Mouse (Mus musculus): Measurements from ENCODE around the gene Vmn1r33. TPM values are rescaled to one million over a fixed set of nuclear protein-coding genes. Genes with fewer than 3 reads are reported as not detected.
"Not testable (repeated sequence)": the region's sequence is repeated elsewhere in the genome, so short reads cannot be mapped to it uniquely, and the experiment has no call there.

Gene Vmn1r33
- total RNA-seq (2012; rRNA removed) (not detected in 2 replicates), total RNA-seq (2014; rRNA removed) (not detected in 2 replicates), polyA plus RNA-seq (2012; ENCODE audit: insufficient read length, low read depth) (not detected in 2 replicates)

DNA sequence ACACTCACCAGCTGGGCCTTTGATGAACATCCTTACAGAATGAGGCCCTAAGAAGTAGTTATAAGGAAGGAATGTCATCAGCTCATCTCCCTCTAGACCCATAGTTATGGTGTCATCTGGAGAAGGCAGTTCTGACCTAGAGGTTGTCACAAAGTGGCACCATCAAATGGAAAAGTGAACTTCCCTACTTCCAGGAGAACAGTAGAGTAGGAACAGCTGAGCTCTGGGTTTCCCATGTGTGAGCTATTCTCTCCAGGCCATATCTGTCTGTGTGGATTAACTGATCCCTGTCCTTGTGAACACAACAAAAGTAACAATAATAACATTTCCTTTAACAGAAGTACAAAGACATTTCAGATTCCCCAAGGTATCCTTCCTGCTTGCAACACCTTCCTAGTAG lies at the start of gene Vmn1r33:
Vmn1r33 (minus strand) TSS at position 101 of the 400 bp plus-strand sequence.
- H3K4me1 ChIP-seq (ENCODE audit: control insufficient read depth in 1 of 2, insufficient read depth in 2 of 2); H3K36me3 ChIP-seq (replicated peaks in 1 of 2; ENCODE audit: control insufficient read depth in 1 of 2, insufficient read depth in 1 of 2, low read length in 1 of 2); H3K9ac ChIP-seq (ENCODE audit: insufficient read depth, low read depth); H3K79me2 ChIP-seq (replicated peaks; ENCODE audit: control insufficient read depth, extremely low read depth, insufficient read depth, poor library complexity, severe bottlenecking); DNase-seq (ENCODE audit: extremely low read depth); H3K27ac ChIP-seq (ENCODE audit: insufficient read depth, low read depth); dilution Hi-C loops (cut with MboI; ENCODE audit: extremely low pct_ligation_motif_present, extremely low pct_unique_long_range_greater_than_20kb, low sequenced_read_pairs); H3K27me3 ChIP-seq (replicated peaks); in situ Hi-C loops (cut with MboI; ENCODE audit: low pct_ligation_motif_present, low pct_unique_long_range_greater_than_20kb, low sequenced_read_pairs); H3K4me2 ChIP-seq (ENCODE audit: insufficient read depth, low read depth, poor library complexity, severe bottlenecking); H3K4me3 ChIP-seq (replicated peaks in 1 of 3; ENCODE audit: low read depth in 2 of 3, low read length in 2 of 3, poor library complexity in 1 of 3); H3K9me3 ChIP-seq (replicated peaks; ENCODE audit: low read length): not testable (repeated sequence)

DNA sequence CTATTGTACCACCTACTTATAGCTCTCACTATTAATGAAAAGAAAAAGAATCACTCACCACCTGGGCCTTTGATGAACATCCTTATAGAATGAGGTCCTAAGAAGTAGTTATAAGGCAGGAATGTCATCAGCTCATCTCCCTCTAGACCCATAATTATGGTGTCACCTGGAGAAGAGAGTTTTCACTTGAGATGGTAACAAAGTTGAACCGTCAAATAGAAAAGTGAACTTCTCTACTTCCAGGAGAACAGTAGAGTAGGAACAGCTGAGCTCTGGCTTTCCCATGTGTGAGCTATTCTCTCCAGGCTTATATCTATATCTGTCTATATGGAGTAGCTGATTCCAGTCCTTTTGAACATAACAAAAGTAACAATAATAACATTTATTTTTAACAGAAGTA lies 25.7 kb upstream of the Vmn1r33 start, which contains the start of gene Vmn1r34:
Vmn1r34 (minus strand) TSS at position 101 of the 400 bp plus-strand sequence.
- TF ChIP-seq HCFC1 (IDR thresholded peaks at IDR 0.05; ENCODE audit: low read depth, low read length): no peak
- no peak for TF ChIP-seq MEF2A (IDR thresholded peaks at IDR 0.05; ENCODE audit: borderline replicate concordance, low read depth, low read length)
- TF ChIP-seq MAFK (IDR thresholded peaks at IDR 0.05; ENCODE audit: insufficient replicate concordance, low read length): no peak
- TF ChIP-seq POLR2AphosphoS2 (IDR thresholded peaks at IDR 0.05; ENCODE audit: low read depth, low read length): no peak
- no peak for TF ChIP-seq E2F4 (IDR thresholded peaks at IDR 0.05; ENCODE audit: insufficient replicate concordance, low read depth, low read length)
- TF ChIP-seq RCOR1 (conservative IDR thresholded peaks at IDR 0.05; ENCODE audit: low read depth, low read length): no peak
- no peak for TF ChIP-seq ZMIZ1 (IDR thresholded peaks at IDR 0.05; ENCODE audit: low read depth, low read length)
- no peak for TF ChIP-seq USF2 (conservative IDR thresholded peaks at IDR 0.05; ENCODE audit: low read depth, low read length)
- no peak for TF ChIP-seq KAT2A (IDR thresholded peaks at IDR 0.05; ENCODE audit: insufficient replicate concordance, low read length)
- TF ChIP-seq MXI1 (IDR thresholded peaks at IDR 0.05; ENCODE audit: low read depth, low read length): no peak
- no peak for TF ChIP-seq EP300 (IDR thresholded peaks at IDR 0.05; ENCODE audit: low read length)
- TF ChIP-seq NRF1 (IDR thresholded peaks at IDR 0.05; ENCODE audit: low read depth, low read length): no peak
- no peak for TF ChIP-seq SIN3A (IDR thresholded peaks at IDR 0.05; ENCODE audit: low read length)
- no peak for TF ChIP-seq UBTF (IDR thresholded peaks at IDR 0.05; ENCODE audit: low read depth, low read length)
- no peak for TF ChIP-seq GABPA (IDR thresholded peaks at IDR 0.05; ENCODE audit: insufficient replicate concordance, low read depth, low read length)
- no peak for TF ChIP-seq TCF12 (IDR thresholded peaks at IDR 0.05; ENCODE audit: low read depth, low read length)
- TF ChIP-seq USF1 (IDR thresholded peaks at IDR 0.05; ENCODE audit: low read depth, low read length): no peak
- no peak for TF ChIP-seq POLR2A (IDR thresholded peaks at IDR 0.05; ENCODE audit: low read depth, low read length)
- no peak for TF ChIP-seq SMC3 (IDR thresholded peaks at IDR 0.05; ENCODE audit: low read depth, low read length)
- no peak for TF ChIP-seq MAZ (IDR thresholded peaks at IDR 0.05; ENCODE audit: low read depth, low read length)
- dilution Hi-C loops (cut with MboI; ENCODE audit: extremely low pct_ligation_motif_present, extremely low pct_unique_long_range_greater_than_20kb, low sequenced_read_pairs) (no loop called here), in situ Hi-C loops (cut with MboI; ENCODE audit: low pct_ligation_motif_present, low pct_unique_long_range_greater_than_20kb, low sequenced_read_pairs) (no loop called here)
- Histone ChIP-seq H3K27ac (ENCODE audit: insufficient read depth, low read depth) (no peak within 1 kb of the TSS), H3K9me3 (replicated peaks; ENCODE audit: low read length) (no peaks in the 10 kb centered on the region), H3K4me2 (ENCODE audit: insufficient read depth, low read depth, poor library complexity, severe bottlenecking) (no peak within 1 kb of the TSS), H3K4me1 (ENCODE audit: control insufficient read depth in 1 of 2, insufficient read depth in 2 of 2) (no peaks in the 10 kb centered on the region), H3K9ac (ENCODE audit: insufficient read depth, low read depth) (no peak within 1 kb of the TSS), H3K79me2 (replicated peaks; ENCODE audit: control insufficient read depth, extremely low read depth, insufficient read depth, poor library complexity, severe bottlenecking) (no peaks in the 10 kb centered on the region), H3K36me3 (replicated peaks in 1 of 2; ENCODE audit: control insufficient read depth in 1 of 2, insufficient read depth in 1 of 2, low read length in 1 of 2) (no peaks in the 10 kb centered on the region), H3K27me3 (replicated peaks) (no peaks in the 10 kb centered on the region), H3K4me3 (replicated peaks in 1 of 3; ENCODE audit: low read depth in 2 of 3, low read length in 2 of 3, poor library complexity in 1 of 3) (no peak within 1 kb of the TSS)
- DNase-seq (ENCODE audit: extremely low read depth): no peak

Measured in CH12.LX (cell line).